8 mouse cellular contexts compared by ENCODE assay signal in genomic region chr4:120568005-120568404, GRCm38 (mm10). TPM values are rescaled to one million over a fixed set of nuclear protein-coding genes. Genes with fewer than 3 reads are reported as not detected.
DNase-seq lines count a peak whose midpoint lies in the region; ATAC-seq and TF ChIP-seq lines count a peak whose summit lies in the region.

No protein-coding gene starts in this region.

- no peak overlapping the region for H3K27ac ChIP-seq in MEL (ENCODE audit: control insufficient read depth, low read depth, low read length)
- peak overlapping the region; percentile 69 for H3K27ac ChIP-seq in embryonic facial prominence, embryonic 15.5 days (replicated peaks)
- no peak overlapping the region for H3K27ac ChIP-seq in hindbrain, embryonic 13.5 days

- TF ChIP-seq CTCF in MEL (IDR thresholded peaks at IDR 0.05 in 2 of 3, conservative IDR thresholded peaks at IDR 0.05 in 1 of 3; ENCODE audit: control insufficient read depth in 1 of 3, insufficient read depth in 1 of 3, low read depth in 2 of 3, low read length in 3 of 3, poor library complexity in 1 of 3, severe bottlenecking in 1 of 3): no peak

- no peak for DNase-seq in MEL (ENCODE audit: low read depth, low spot score)
- peak; percentile 38 for DNase-seq in lung, postnatal 10 days
- DNase-seq in layer of hippocampus, adult 8-10 months (ENCODE audit: low spot score in 2 of 2): no peak
- DNase-seq in layer of hippocampus, adult 9-10 months (ENCODE audit: low spot score): no peak
- no peak for DNase-seq in gastrocnemius, postnatal 4 days (ENCODE audit: low spot score in 2 of 2)
- no peak for DNase-seq in layer of hippocampus, adult 11-12 months (ENCODE audit: low spot score)

- H3K36me3 ChIP-seq in MEL (ENCODE audit: control insufficient read depth in 1 of 2, insufficient read depth in 2 of 2, low read length in 2 of 2): peaks cover 9 to 31% of the 10 kb centered on the region in 2 experiments
- peaks cover 19% of the 10 kb centered on the region for H3K36me3 ChIP-seq in embryonic facial prominence, embryonic 15.5 days
- peaks cover 26% of the 10 kb centered on the region for H3K36me3 ChIP-seq in hindbrain, embryonic 13.5 days

- WGBS in embryonic facial prominence, embryonic 15.5 days: 22% methylated on average over 5 of the region's 5 CpGs
- WGBS in hindbrain, embryonic 13.5 days: 48% methylated on average over 5 of the region's 5 CpGs

- H3K4me3 ChIP-seq in MEL (ENCODE audit: control insufficient read depth in 1 of 2, insufficient read depth in 1 of 2, low read depth in 2 of 2, low read length in 2 of 2): peak overlapping the region in 1 of 2 experiments; percentile 91; a peak in 1 of 4 replicates
- peak overlapping the region; percentile 96; the same call in 1 of the 2 replicates for H3K4me3 ChIP-seq in embryonic facial prominence, embryonic 15.5 days (replicated peaks)
- peak overlapping the region; percentile 81; the same call in 1 of the 2 replicates for H3K4me3 ChIP-seq in hindbrain, embryonic 13.5 days

- no peak for TF ChIP-seq POLR2A in MEL (IDR thresholded peaks at IDR 0.05; ENCODE audit: control insufficient read depth in 1 of 2, insufficient read depth in 1 of 2, low read depth in 1 of 2, low read length in 2 of 2, poor library complexity in 1 of 2)

- ATAC-seq in embryonic facial prominence, embryonic 15.5 days (ENCODE audit: insufficient number of reproducible peaks, low FRiP score, low TSS enrichment, low read depth): no peak
- no peak for ATAC-seq in hindbrain, embryonic 13.5 days (ENCODE audit: low FRiP score)

- TF ChIP-seq RAD21 in MEL (IDR thresholded peaks at IDR 0.05; ENCODE audit: low read depth, low read length): no peak

- H3K4me2 ChIP-seq in embryonic facial prominence, embryonic 15.5 days (replicated peaks): peak overlapping the region; percentile 82
- peak overlapping the region; percentile 80 for H3K4me2 ChIP-seq in hindbrain, embryonic 13.5 days

- no peaks in the 10 kb centered on the region for H3K9me3 ChIP-seq in MEL (replicated peaks; ENCODE audit: insufficient read depth, low read length)
- H3K9me3 ChIP-seq in embryonic facial prominence, embryonic 15.5 days (replicated peaks): no peaks in the 10 kb centered on the region
- no peaks in the 10 kb centered on the region for H3K9me3 ChIP-seq in hindbrain, embryonic 13.5 days

- peaks cover 8 to 14% of the 10 kb centered on the region in 2 experiments for H3K4me1 ChIP-seq in MEL (ENCODE audit: control insufficient read depth in 1 of 2, insufficient read depth in 2 of 2, low read length in 2 of 2)
- H3K4me1 ChIP-seq in embryonic facial prominence, embryonic 15.5 days: peaks cover 31% of the 10 kb centered on the region
- H3K4me1 ChIP-seq in hindbrain, embryonic 13.5 days (replicated peaks): peaks cover 26% of the 10 kb centered on the region

- no peaks in the 10 kb centered on the region for H3K27me3 ChIP-seq in MEL (ENCODE audit: control insufficient read depth in 1 of 2, insufficient read depth in 2 of 2, low read length in 2 of 2)
- no peaks in the 10 kb centered on the region for H3K27me3 ChIP-seq in embryonic facial prominence, embryonic 15.5 days
- H3K27me3 ChIP-seq in hindbrain, embryonic 13.5 days: no peaks in the 10 kb centered on the region

- no peak for TF ChIP-seq EP300 in MEL (IDR thresholded peaks at IDR 0.05; ENCODE audit: low read depth in 1 of 2, low read length in 2 of 2)

- peak overlapping the region; percentile 25; the same call in 1 of the 2 replicates for H3K9ac ChIP-seq in MEL (ENCODE audit: control insufficient read depth, low read depth, low read length, poor library complexity, severe bottlenecking)
- H3K9ac ChIP-seq in embryonic facial prominence, embryonic 15.5 days: no peak overlapping the region
- peak overlapping the region; percentile 65 for H3K9ac ChIP-seq in hindbrain, embryonic 13.5 days

- H3K79me2 ChIP-seq in MEL (ENCODE audit: control insufficient read depth, insufficient read depth, low read length, poor library complexity): peaks cover 41% of the 10 kb centered on the region

TF ChIP-seq in MEL, 35 proteins besides CTCF, POLR2A, EP300 and RAD21:
- TF ChIP-seq TAL1 (IDR thresholded peaks at IDR 0.05; ENCODE audit: low read length) (no peak), TBP (IDR thresholded peaks at IDR 0.05; ENCODE audit: low read depth, low read length) (no peak), ZC3H11A (IDR thresholded peaks at IDR 0.05; ENCODE audit: low read depth, low read length) (no peak), RCOR1 (IDR thresholded peaks at IDR 0.05; ENCODE audit: low read depth, low read length) (no peak), UBTF (IDR thresholded peaks at IDR 0.05; ENCODE audit: borderline replicate concordance, insufficient read depth, low read depth, low read length) (no peak), USF1 (IDR thresholded peaks at IDR 0.05; ENCODE audit: low read depth, low read length) (no peak), CHD1 (IDR thresholded peaks at IDR 0.05; ENCODE audit: low read depth, low read length) (no peak), GATA1 (IDR thresholded peaks at IDR 0.05; ENCODE audit: low read depth, low read length) (no peak), POLR2AphosphoS5 (IDR thresholded peaks at IDR 0.05; ENCODE audit: borderline replicate concordance, low read depth, low read length) (no peak), MAX (IDR thresholded peaks at IDR 0.05; ENCODE audit: low read length) (no peak), ETS1 (IDR thresholded peaks at IDR 0.05; ENCODE audit: low read depth, low read length) (no peak), BHLHE40 (IDR thresholded peaks at IDR 0.05; ENCODE audit: borderline replicate concordance, low read depth, low read length) (no peak), MEF2A (IDR thresholded peaks at IDR 0.05; ENCODE audit: extremely low read depth, insufficient replicate concordance, low read depth, low read length, poor library complexity, severe bottlenecking) (no peak), MYC (IDR thresholded peaks at IDR 0.05; ENCODE audit: low read depth, low read length) (no peak), HCFC1 (IDR thresholded peaks at IDR 0.05; ENCODE audit: low read depth, low read length) (no peak), TCF12 (IDR thresholded peaks at IDR 0.05; ENCODE audit: low read depth, low read length) (no peak), E2F4 (IDR thresholded peaks at IDR 0.05; ENCODE audit: borderline replicate concordance, low read depth, low read length) (no peak), CHD2 (IDR thresholded peaks at IDR 0.05; ENCODE audit: low read length) (no peak), MAZ (IDR thresholded peaks at IDR 0.05; ENCODE audit: low read depth, low read length) (no peak), JUND (IDR thresholded peaks at IDR 0.05; ENCODE audit: low read depth, low read length) (no peak)

RNA-seq across cellular contexts. Expression of gene Ctps, which starts 2.1 kb away (rescaled TPM):
- 76.7 and 81.2 TPM in 2 replicates for total RNA-seq in MEL (2012; rRNA removed)
- polyA plus RNA-seq in MEL (2012; ENCODE audit: insufficient read depth in 1 of 2, insufficient read length in 2 of 2, low read depth in 1 of 2, low replicate concordance in 2 of 2, missing spikeins in 1 of 2): 10 to 100 TPM in 1 of 2 experiments, not detected in 1; 82.2 TPM
- polyA plus RNA-seq in embryonic facial prominence, embryonic 15.5 days (2015; fragmentation: Nextera tagmentation; extraction: Ambion mirVana): 67.0 and 68.6 TPM in 2 replicates
- 80.6 and 84.0 TPM in 2 replicates for polyA plus RNA-seq in hindbrain, embryonic 13.5 days (2015; fragmentation: Nextera tagmentation; extraction: Ambion mirVana)
- total RNA-seq in layer of hippocampus, adult 8-10 months (2022): 10 to 100 TPM; 33.3 to 35.5 (median 35.2) TPM
- total RNA-seq in gastrocnemius, postnatal 4 days (2021): 10 to 100 TPM; 33.4 to 35.3 TPM

RNA-seq across cellular contexts. Expression of gene Gm8439, which starts 20.5 kb away (rescaled TPM):
- not detected in 2 replicates for total RNA-seq in MEL (2012; rRNA removed)
- not detected for polyA plus RNA-seq in MEL (2012; ENCODE audit: insufficient read depth in 1 of 2, insufficient read length in 2 of 2, low read depth in 1 of 2, low replicate concordance in 2 of 2, missing spikeins in 1 of 2)
- polyA plus RNA-seq in embryonic facial prominence, embryonic 15.5 days (2015; fragmentation: Nextera tagmentation; extraction: Ambion mirVana): not detected in 2 replicates
- not detected in 2 replicates for polyA plus RNA-seq in hindbrain, embryonic 13.5 days (2015; fragmentation: Nextera tagmentation; extraction: Ambion mirVana)
- not detected for total RNA-seq in layer of hippocampus, adult 8-10 months (2022)
- not detected for total RNA-seq in gastrocnemius, postnatal 4 days (2021)

RNA-seq across cellular contexts. Expression of gene Slfnl1, which starts 36.0 kb away (rescaled TPM):
- not detected in 2 replicates for total RNA-seq in MEL (2012; rRNA removed)
- polyA plus RNA-seq in MEL (2012; ENCODE audit: insufficient read depth in 1 of 2, insufficient read length in 2 of 2, low read depth in 1 of 2, low replicate concordance in 2 of 2, missing spikeins in 1 of 2): under 1 TPM in 1 of 2 experiments, not detected in 1; 0.06 TPM
- polyA plus RNA-seq in embryonic facial prominence, embryonic 15.5 days (2015; fragmentation: Nextera tagmentation; extraction: Ambion mirVana): 0.12 TPM in 1 of 2 replicates, not detected in the other
- not detected in 2 replicates for polyA plus RNA-seq in hindbrain, embryonic 13.5 days (2015; fragmentation: Nextera tagmentation; extraction: Ambion mirVana)
- total RNA-seq in layer of hippocampus, adult 8-10 months (2022): under 1 TPM in 3 of 4 experiments, not detected in 1; 0.43 to 0.70 (median 0.68) TPM
- total RNA-seq in gastrocnemius, postnatal 4 days (2021): under 1 TPM; 0.23 to 0.25 TPM
